Mouse (Mus musculus) ES-E14 (cell line): ENCODE data around the gene Palmd.

Experiments
- CHD2 ChIP-seq: IDR thresholded peaks from 2 replicates; pipeline ENCODE4 v1.6.1; 2014; ENCODE audit warnings: mild to moderate bottlenecking, low read depth, low read length, inconsistent platforms
- HCFC1 ChIP-seq: IDR thresholded peaks from 2 replicates; pipeline ENCODE4 v1.6.1; 2012; ENCODE audit warnings: low read length, inconsistent platforms, borderline replicate concordance; ENCODE audit not compliant: insufficient read depth
- ZC3H11A ChIP-seq: IDR thresholded peaks from 2 replicates; pipeline ENCODE4 v1.6.1; 2012; ENCODE audit warnings: low read depth, mild to moderate bottlenecking, inconsistent platforms, low read length, borderline replicate concordance
- ZNF384 ChIP-seq: IDR thresholded peaks from 2 replicates; pipeline ENCODE4 v1.6.1; 2012; ENCODE audit warnings: low read depth, low read length, inconsistent platforms

- no peak for TF ChIP-seq HCFC1
- no peak for TF ChIP-seq ZNF384
- TF ChIP-seq ZC3H11A: no peak
- TF ChIP-seq CHD2: no peak
Measured at GRCm38 (mm10) chr3:116953366-116953765, 15.4 kb downstream of the Palmd start.
